Comparison of ENCODE assay signal across 9 mouse cellular contexts in the genomic region with DNA sequence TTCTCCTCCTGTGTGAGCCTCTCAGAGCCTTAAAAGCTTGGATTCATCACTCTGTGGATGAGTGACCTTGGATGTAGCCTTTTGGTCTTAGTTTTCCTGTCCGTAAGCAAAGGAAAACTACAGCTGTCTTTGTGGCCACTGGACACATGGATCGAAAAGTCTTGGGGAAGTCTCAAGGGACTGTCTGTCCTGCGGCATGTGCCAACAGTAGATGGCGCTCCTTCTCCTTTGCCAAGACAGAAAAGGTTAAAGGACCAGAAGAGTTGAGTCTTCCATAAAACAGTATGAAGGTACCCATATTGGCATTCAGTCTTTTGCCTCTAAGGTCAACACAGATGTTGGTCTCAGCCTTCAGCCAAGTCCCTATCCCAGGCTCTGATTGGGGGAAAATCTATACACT. TPM values are rescaled to one million over a fixed set of nuclear protein-coding genes. Genes with fewer than 3 reads are reported as not detected.
DNase-seq lines count a peak whose midpoint lies in the region; ATAC-seq and TF ChIP-seq lines count a peak whose summit lies in the region.
"Had no signal": no experiment of that assay in that cellular context is flagged by ENCODE, and none has a peak within 500 bp of the region (broad histone marks: within the 10 kb centered on the region; RNA-seq: fewer than 3 reads in every experiment).

No protein-coding gene starts in this region.

- H3K4me2 ChIP-seq in hindbrain, embryonic 13.5 days = no peak overlapping the region
- H3K4me2 ChIP-seq: limb, embryonic 15.5 days had no signal

- WGBS in hindbrain, embryonic 10.5 days = 25% methylated on average over 4 of the region's 4 CpGs
- WGBS in hindbrain, embryonic 13.5 days = 16% methylated on average over 4 of the region's 4 CpGs
- WGBS in cerebellum, adult 2 months = 5% methylated on average over 4 of the region's 4 CpGs

- no peaks in the 10 kb centered on the region for H3K36me3 ChIP-seq in hindbrain, embryonic 10.5 days
- H3K36me3 ChIP-seq in hindbrain, embryonic 13.5 days = no peaks in the 10 kb centered on the region
- no peaks in the 10 kb centered on the region for H3K36me3 ChIP-seq in ES-E14 (ENCODE audit: control insufficient read depth, insufficient read depth, low read length, poor library complexity, severe bottlenecking)
- H3K36me3 ChIP-seq: limb, embryonic 15.5 days had no signal

- intact Hi-C loops in gastrocnemius, postnatal 36 days (cut with DNase I) = no loop called here

- peaks cover 13% of the 10 kb centered on the region; the same call in 1 of the 2 replicates for H3K27me3 ChIP-seq in hindbrain, embryonic 10.5 days (ENCODE audit: insufficient read depth, poor library complexity, severe bottlenecking)
- H3K27me3 ChIP-seq in hindbrain, embryonic 13.5 days = peaks cover 4% of the 10 kb centered on the region; the same call in 1 of the 2 replicates
- H3K27me3 ChIP-seq in cerebellum, adult 2 months (ENCODE audit: control insufficient read depth, insufficient read depth, low read length) = no peaks in the 10 kb centered on the region
- H3K27me3 ChIP-seq: limb, embryonic 15.5 days had no signal

- peaks cover 14% of the 10 kb centered on the region for H3K4me1 ChIP-seq in hindbrain, embryonic 10.5 days (replicated peaks)
- H3K4me1 ChIP-seq in hindbrain, embryonic 13.5 days (replicated peaks) = no peaks in the 10 kb centered on the region
- no peaks in the 10 kb centered on the region for H3K4me1 ChIP-seq in ES-E14 (ENCODE audit: control insufficient read depth in 2 of 2, insufficient read depth in 2 of 2, low read length in 2 of 2, poor library complexity in 1 of 2)
- no peaks in the 10 kb centered on the region for H3K4me1 ChIP-seq in cerebellum, adult 2 months (ENCODE audit: control insufficient read depth, insufficient read depth, low read length)
- H3K4me1 ChIP-seq: limb, embryonic 15.5 days had no signal

- H3K9me3 ChIP-seq in hindbrain, embryonic 10.5 days = no peaks in the 10 kb centered on the region
- H3K9me3 ChIP-seq in hindbrain, embryonic 13.5 days = no peaks in the 10 kb centered on the region
- H3K9me3 ChIP-seq in ES-E14 (ENCODE audit: control insufficient read depth, insufficient read depth, low read depth, low read length) = no peaks in the 10 kb centered on the region
- H3K9me3 ChIP-seq: limb, embryonic 15.5 days had no signal

- TF ChIP-seq POLR2A in cerebellum, adult 2 months (IDR thresholded peaks at IDR 0.05; ENCODE audit: borderline replicate concordance, insufficient read depth, low read length) = no peak

- DNase-seq in hindbrain, embryonic 10.5 days (ENCODE audit: low spot score) = peak; percentile 69
- peak; percentile 57 for DNase-seq in ES-E14 (ENCODE audit: low read depth, low spot score)
- DNase-seq in cerebellum, adult 2 months = peak; percentile 47 to 62
- DNase-seq in gastrocnemius, postnatal 36 days = peak; percentile 15
- peak; percentile 22 to 45 for DNase-seq in layer of hippocampus, postnatal 36 days
- peak; percentile 41 for DNase-seq in telencephalon, adult 2 months (ENCODE audit: low read depth, low spot score)

- in situ Hi-C loops in ES-E14 (cut with MboI; ENCODE audit: low sequenced_read_pairs in 2 of 2, unreplicated experiment in 2 of 2) = loop anchor here (5.0 to 10.0 kb wide), 2 partner anchors 238 to 246 kb away; no protein-coding TSS in a partner anchor

- no peak overlapping the region for H3K4me3 ChIP-seq in hindbrain, embryonic 10.5 days
- no peak overlapping the region for H3K4me3 ChIP-seq in hindbrain, embryonic 13.5 days
- no peak overlapping the region for H3K4me3 ChIP-seq in ES-E14 (ENCODE audit: insufficient read depth in 1 of 2, low read depth in 1 of 2, low read length in 2 of 2, poor library complexity in 1 of 2, severe bottlenecking in 1 of 2)
- H3K4me3 ChIP-seq in cerebellum, adult 2 months (replicated peaks; ENCODE audit: insufficient read depth, low read depth, low read length) = no peak overlapping the region
- H3K4me3 ChIP-seq: limb, embryonic 15.5 days had no signal

- no peak for ATAC-seq in hindbrain, embryonic 13.5 days (ENCODE audit: low FRiP score)
- ATAC-seq in megakaryocyte progenitor cell, adult 5-6 weeks (replicated peaks; ENCODE audit: poor library complexity) = peak; percentile 83

- TF ChIP-seq CTCF in cerebellum, adult 2 months (IDR thresholded peaks at IDR 0.05; ENCODE audit: borderline replicate concordance, insufficient read depth, low read depth, low read length) = peak; percentile 77

- no peak overlapping the region for H3K9ac ChIP-seq in hindbrain, embryonic 13.5 days
- H3K9ac ChIP-seq in ES-E14 (ENCODE audit: insufficient read depth, low read depth, low read length, poor library complexity, severe bottlenecking) = no peak overlapping the region
- H3K9ac ChIP-seq: limb, embryonic 15.5 days had no signal

- peak overlapping the region; percentile 41 for H3K27ac ChIP-seq in hindbrain, embryonic 10.5 days
- no peak overlapping the region for H3K27ac ChIP-seq in hindbrain, embryonic 13.5 days
- no peak overlapping the region for H3K27ac ChIP-seq in ES-E14 (ENCODE audit: insufficient read depth, low read depth, low read length, poor library complexity, severe bottlenecking)
- no peak overlapping the region for H3K27ac ChIP-seq in cerebellum, adult 2 months (ENCODE audit: insufficient read depth, low read length)
- H3K27ac ChIP-seq: limb, embryonic 15.5 days had no signal

TF ChIP-seq in ES-E14, 5 proteins besides CTCF, POLR2A, EP300 and RAD21:
- TF ChIP-seq HCFC1 (IDR thresholded peaks at IDR 0.05; ENCODE audit: borderline replicate concordance, insufficient read depth, low read length) (no peak), MAFK (IDR thresholded peaks at IDR 0.05; ENCODE audit: insufficient read depth, low read depth, low read length) (no peak), ZC3H11A (IDR thresholded peaks at IDR 0.05; ENCODE audit: borderline replicate concordance, low read depth, low read length) (peak; percentile 77)
TF ChIP-seq in ES-E14: peak in this region for 1.

RNA-seq across cellular contexts. Expression of gene Mitf, which starts 47.6 kb away (rescaled TPM):
- polyA plus RNA-seq in hindbrain, embryonic 10.5 days (2016; fragmentation: Nextera tagmentation; extraction: Ambion mirVana) = 1.4 and 1.8 TPM in 2 replicates
- polyA plus RNA-seq in hindbrain, embryonic 13.5 days (2015; fragmentation: Nextera tagmentation; extraction: Ambion mirVana) = 1.8 and 2.1 TPM in 2 replicates
- total RNA-seq in ES-E14 (2012; rRNA removed) = 9.3 and 11.6 TPM in 2 replicates
- 9.5 and 10.2 TPM in 2 replicates for polyA plus RNA-seq in cerebellum, adult 2 months (2012; rRNA removed)
- 10 to 100 TPM; 12.8 to 14.6 TPM for total RNA-seq in gastrocnemius, postnatal 36 days (2021)
- 1 to 10 TPM; 8.3 to 9.3 TPM for total RNA-seq in layer of hippocampus, postnatal 36 days (2021)
- 7.6 and 9.7 TPM in 2 replicates for total RNA-seq in megakaryocyte progenitor cell, adult 5-6 weeks (2015)
- total RNA-seq in megakaryocyte progenitor cell, adult 5-6 weeks (2017) = 5.8 and 7.9 TPM in 2 replicates

Comparison
In these comparisons a context has a peak if more than half of its experiments do, and no peak if none do; other contexts are left out.
1. DNase-seq: peak in every context shown above with its lines; median percentile 69 in hindbrain, embryonic 10.5 days; 57 in ES-E14; 54 in cerebellum, adult 2 months; 41 in telencephalon, adult 2 months; 34 in layer of hippocampus, postnatal 36 days; 15 in gastrocnemius, postnatal 36 days.